Mouse (Mus musculus) brain, embryonic 14.5 days (tissue): ENCODE results near the gene Dnajc12.

Experiments used
- CTCF ChIP-seq: fragments of 200-500 bp; IDR thresholded peaks from 2 replicates; pipeline ENCODE4 v1.5.1; 2012; ENCODE audit warnings: inconsistent platforms, mild to moderate bottlenecking, moderate library complexity, borderline replicate concordance; ENCODE audit not compliant: insufficient read depth, insufficient read length; ENCODE audit errors: extremely low read depth
- POLR2A ChIP-seq: fragments of 200-500 bp; IDR thresholded peaks from 2 replicates; pipeline ENCODE4 v1.6.1; 2012; ENCODE audit warnings: mild to moderate bottlenecking, inconsistent platforms, borderline replicate concordance; ENCODE audit not compliant: poor library complexity, insufficient read depth, insufficient read length, severe bottlenecking; ENCODE audit errors: extremely low read depth

DNA sequence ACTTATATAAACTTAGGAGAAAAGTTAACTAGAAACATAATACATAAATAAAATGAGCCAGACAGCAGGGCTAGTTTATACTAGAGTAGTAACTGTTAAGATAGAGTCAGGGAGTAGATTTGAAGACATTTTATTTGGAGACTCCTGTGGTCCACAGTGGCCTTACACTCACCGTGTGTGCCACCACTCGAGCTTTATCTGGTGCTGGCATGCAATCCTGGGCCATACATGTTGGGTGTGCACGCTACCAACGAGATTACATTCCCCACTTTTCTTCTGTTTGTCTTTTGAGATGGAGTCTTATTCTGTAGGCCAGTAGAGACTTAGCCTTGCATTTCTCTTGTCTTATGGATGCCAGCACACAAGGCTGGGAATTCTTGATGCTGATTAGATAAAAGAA lies 71.7 kb downstream of the Dnajc12 start:
- TF ChIP-seq POLR2A (no peak), CTCF (no peak)
